ENCODE assay signal across 35 mouse cellular contexts in the genomic region with DNA sequence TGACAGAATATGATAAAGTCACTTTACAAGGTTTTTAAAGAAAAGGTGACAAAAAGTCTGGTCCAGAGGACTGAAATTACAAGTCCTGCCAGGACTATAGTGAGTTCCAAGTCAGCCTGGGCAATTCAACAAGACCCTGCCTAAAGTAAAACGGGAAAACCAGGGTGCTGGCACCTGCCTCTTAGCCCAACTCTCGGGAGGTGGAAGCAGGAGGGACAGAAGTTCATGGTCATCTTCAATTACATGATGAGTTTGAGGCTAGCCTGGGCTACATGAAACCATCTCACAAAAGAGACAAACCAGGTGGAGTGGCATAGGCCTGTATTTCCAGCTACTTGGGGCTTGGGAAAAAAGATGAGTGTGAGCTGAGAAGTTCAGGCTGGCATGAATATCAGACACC. TPM values are rescaled to one million over a fixed set of nuclear protein-coding genes. Genes with fewer than 3 reads are reported as not detected.
"Had no signal": no experiment of that assay in that cellular context is flagged by ENCODE, and none has a peak within 500 bp of the region (broad histone marks: within the 10 kb centered on the region; RNA-seq: fewer than 3 reads in every experiment).

No protein-coding gene starts in this region.

- H3K4me2 ChIP-seq: heart, embryonic 11.5 days; heart, embryonic 13.5 days; heart, embryonic 15.5 days; hindbrain, embryonic 12.5 days; hindbrain, embryonic 13.5 days; hindbrain, embryonic 14.5 days; hindbrain, embryonic 15.5 days; intestine, embryonic 15.5 days; kidney, embryonic 15.5 days had no signal

- H3K27ac ChIP-seq: heart, embryonic 10.5 days; heart, embryonic 13.5 days; heart, embryonic 15.5 days; hindbrain, embryonic 10.5 days; hindbrain, embryonic 12.5 days; hindbrain, embryonic 13.5 days; hindbrain, embryonic 14.5 days; hindbrain, embryonic 15.5 days; hindbrain, postnatal 0 days; intestine, embryonic 15.5 days; kidney, embryonic 15.5 days; kidney, postnatal 0 days; layer of hippocampus, adult 2 months; left cerebral cortex, adult 2 months had no signal

- DNase-seq: heart, postnatal 10 days; heart, postnatal 14 days; heart, postnatal 36 days; heart, postnatal 4 days; kidney, adult 11 months; kidney, adult 18-20 months; kidney, adult 2 months; kidney, adult 8-10 months; kidney, adult 9 months; kidney, postnatal 10 days; kidney, postnatal 14 days; kidney, postnatal 36 days; kidney, postnatal 4 days; layer of hippocampus, adult 9-11 months; layer of hippocampus, postnatal 36 days had no signal

- H3K9me3 ChIP-seq: heart, embryonic 15.5 days; hindbrain, embryonic 12.5 days; hindbrain, embryonic 13.5 days; hindbrain, embryonic 15.5 days; intestine, embryonic 15.5 days; kidney, embryonic 15.5 days had no signal

- H3K4me3 ChIP-seq: heart, embryonic 10.5 days; heart, embryonic 13.5 days; heart, embryonic 15.5 days; hindbrain, embryonic 10.5 days; hindbrain, embryonic 12.5 days; hindbrain, embryonic 13.5 days; hindbrain, embryonic 15.5 days; intestine, embryonic 15.5 days; kidney, embryonic 15.5 days; layer of hippocampus, adult 2 months; left cerebral cortex, adult 2 months had no signal

- H3K9ac ChIP-seq: heart, embryonic 13.5 days; heart, embryonic 15.5 days; hindbrain, embryonic 12.5 days; hindbrain, embryonic 13.5 days; hindbrain, embryonic 14.5 days; hindbrain, embryonic 15.5 days; intestine, embryonic 15.5 days; kidney, embryonic 15.5 days had no signal

- ATAC-seq: hindbrain, embryonic 16.5 days; hindbrain, postnatal 0 days; intestine, embryonic 15.5 days; intestine, embryonic 16.5 days; intestine, postnatal 0 days had no signal

RNA-seq across cellular contexts. Expression of a gene that starts 3.3 kb away (rescaled TPM):
- total RNA-seq: heart, postnatal 10 days; heart, postnatal 25 days; heart, postnatal 36 days; hematopoietic stem cell, adult 5-6 weeks had no signal
